Mouse (Mus musculus): Measurements from ENCODE around the gene Taf5l.

DNA sequence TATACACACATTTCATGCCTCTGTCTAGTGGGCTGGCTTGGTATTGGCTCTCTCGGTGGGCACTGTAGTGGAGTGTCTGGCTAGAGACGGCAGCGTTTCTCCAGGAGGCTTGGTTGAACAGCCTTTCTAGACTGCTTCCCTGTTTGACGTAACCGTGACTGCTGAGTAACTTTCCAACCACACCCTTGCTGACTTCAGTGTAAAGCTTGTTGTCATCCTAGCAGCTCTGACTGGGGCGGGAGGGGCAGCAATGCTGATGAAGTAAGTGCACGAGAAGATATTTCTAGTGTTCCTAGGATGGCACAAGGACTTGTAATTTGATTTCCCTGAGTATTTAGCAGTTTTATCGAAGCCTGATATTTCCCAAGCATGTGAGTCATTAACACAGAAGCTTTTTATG is 24.7 kb upstream of the Taf5l start:
- TF ChIP-seq GATA1 (IDR thresholded peaks at IDR 0.05; ENCODE audit: low read length) (no peak), TAL1 (IDR thresholded peaks at IDR 0.05; ENCODE audit: low read length) (no peak)

Measured in erythroblast, embryonic 14.5 days (primary cell).